Mouse (Mus musculus): ENCODE data around the gene Gna14.

Gene Gna14

GRCm38 (mm10) chr19:16457127-16457526 lies 21.6 kb downstream of the Gna14 start:
- no peak for DNase-seq

GRCm38 (mm10) chr19:16459317-16459716 lies 23.8 kb downstream of the Gna14 start:
- no peak for DNase-seq

GRCm38 (mm10) chr19:16460292-16460691 lies 24.7 kb downstream of the Gna14 start:
- no peak for DNase-seq

- no peak for DNase-seq
Observed at GRCm38 (mm10) chr19:16460831-16461230, 25.3 kb downstream of the Gna14 start.

GRCm38 (mm10) chr19:16462461-16462860 lies 26.9 kb downstream of the Gna14 start:
- DNase-seq: no peak

- DNase-seq: no peak
Observed at GRCm38 (mm10) chr19:16464730-16465129, 29.2 kb downstream of the Gna14 start.

GRCm38 (mm10) chr19:16468756-16469374 lies 33.3 kb downstream of the Gna14 start:
- no peak for DNase-seq

GRCm38 (mm10) chr19:16472655-16473054 lies 37.1 kb downstream of the Gna14 start:
- no peak for DNase-seq

GRCm38 (mm10) chr19:16477314-16477946 lies 41.9 kb downstream of the Gna14 start:
- no peak for DNase-seq

- DNase-seq: no peak
Observed at GRCm38 (mm10) chr19:16478186-16478607, 42.6 kb downstream of the Gna14 start.

- DNase-seq: no peak
Observed at GRCm38 (mm10) chr19:16482047-16482446, 46.5 kb downstream of the Gna14 start.

- no peak for DNase-seq
Observed at GRCm38 (mm10) chr19:16484237-16484636, 48.7 kb downstream of the Gna14 start.

GRCm38 (mm10) chr19:16484671-16485070 lies 49.1 kb downstream of the Gna14 start:
- no peak for DNase-seq

GRCm38 (mm10) chr19:16490756-16491155 lies 55.2 kb downstream of the Gna14 start:
- DNase-seq: no peak

- no peak for DNase-seq
Observed at GRCm38 (mm10) chr19:16491497-16491896, 55.9 kb downstream of the Gna14 start.

GRCm38 (mm10) chr19:16492453-16492852 lies 56.9 kb downstream of the Gna14 start:
- DNase-seq: no peak

GRCm38 (mm10) chr19:16494816-16495516 lies 59.4 kb downstream of the Gna14 start:
- no peak for DNase-seq

- no peak for DNase-seq
Observed at GRCm38 (mm10) chr19:16496016-16496415, 60.5 kb downstream of the Gna14 start.

GRCm38 (mm10) chr19:16502054-16502453 lies 66.5 kb downstream of the Gna14 start:
- no peak for DNase-seq

- no peak for DNase-seq
Observed at GRCm38 (mm10) chr19:16506711-16507364, 71.3 kb downstream of the Gna14 start.

- DNase-seq: no peak
Observed at GRCm38 (mm10) chr19:16510343-16511080, 75.0 kb downstream of the Gna14 start.

GRCm38 (mm10) chr19:16511081-16511420 lies 75.5 kb downstream of the Gna14 start:
- DNase-seq: no peak

- DNase-seq: no peak
Observed at GRCm38 (mm10) chr19:16514201-16514600, 78.6 kb downstream of the Gna14 start.

All from cerebellum, postnatal 14 days (tissue).